Mouse (Mus musculus) liver, embryonic 11.5 days (tissue): ENCODE results near the gene Csnk2a1. TPM values are rescaled to one million over a fixed set of nuclear protein-coding genes. Genes with fewer than 3 reads are reported as not detected.
A peak's percentile ranks its signal among the peaks of the same experiment; 100 is the strongest.

Source experiments
- ATAC-seq: fragments of 200-750 bp; cut with Nextera tagmentation; replicated peaks from 2 replicates; pipeline ENCODE4 v1.8.0; 2017; ENCODE audit warnings: moderate number of reproducible peaks, mild to moderate bottlenecking, moderate TSS enrichment, moderate library complexity; ENCODE audit not compliant: low FRiP score
- DNase-seq: peaks from one replicate; pipeline ENCODE4 v3.0.0-alpha.2; 2017; ENCODE audit warnings: low spot score
- H3K27ac ChIP-seq: fragments of 300-500 bp; sonication (generic); 2 replicates; pipeline ENCODE4 v1.5.1; 2014; ENCODE audit warnings: mild to moderate bottlenecking, low read depth, low read length, control low read depth
- H3K27me3 ChIP-seq: fragments of 300-500 bp; sonication (generic); replicated peaks from 2 replicates; pipeline ENCODE4 v1.6.1; 2014; ENCODE audit warnings: low read length, mixed read lengths; ENCODE audit not compliant: control insufficient read depth, insufficient read depth
- H3K36me3 ChIP-seq: fragments of 300-500 bp; sonication (generic); 2 replicates; pipeline ENCODE4 v1.6.1; 2014; ENCODE audit warnings: mild to moderate bottlenecking, low read length, moderate library complexity, mixed read lengths; ENCODE audit not compliant: control insufficient read depth, insufficient read depth
- H3K4me1 ChIP-seq: fragments of 300-500 bp; sonication (generic); replicated peaks from 2 replicates; pipeline ENCODE4 v1.6.1; 2014; ENCODE audit warnings: low read length, mixed read lengths; ENCODE audit not compliant: control insufficient read depth, insufficient read depth
- H3K4me2 ChIP-seq: fragments of 300-500 bp; sonication (generic); 2 replicates; pipeline ENCODE4 v1.6.1; 2014; ENCODE audit warnings: mild to moderate bottlenecking, control low read depth, moderate library complexity
- H3K4me3 ChIP-seq: fragments of 300-500 bp; sonication (generic); 2 replicates; pipeline ENCODE4 v1.5.1; 2014; ENCODE audit warnings: low read depth, low read length, control low read depth
- H3K9ac ChIP-seq: fragments of 300-500 bp; sonication (generic); 2 replicates; pipeline ENCODE4 v1.6.1; 2014; ENCODE audit warnings: low read depth, low read length, control low read depth
- H3K9me3 ChIP-seq: fragments of 300-500 bp; sonication (generic); 2 replicates; pipeline ENCODE4 v1.6.1; 2016; ENCODE audit warnings: low read length, inconsistent platforms, mixed read lengths; ENCODE audit not compliant: control insufficient read depth
- WGBS: fragments of 180-500 bp; shearing (Covaris S2); extraction: QIAGEN DNeasy Blood & Tissue Kit; methylation state at CpG from one replicate; pipeline ENCODE4 v1.1.7; 2014; 5-methylcytosine and 5-hydroxymethylcytosine counted together
- polyA plus RNA-seq: library from polyadenylated mRNA; unstranded; fragments of >200 nt; fragmentation: Nextera tagmentation; extraction: Ambion mirVana; gene quantifications from 2 replicates; pipeline ENCODE4 v1.2.1, GENCODE M21; 2014

The Csnk2a1 gene
- polyA plus RNA-seq, 1 experiment from 2014 or later = 65.2 TPM

- peak; percentile 32 for DNase-seq
- Histone ChIP-seq H3K27me3 (no peaks in the 10 kb centered on the region), H3K4me3 (no peak overlapping the region), H3K9me3 (no peaks in the 10 kb centered on the region), H3K36me3 (no peaks in the 10 kb centered on the region), H3K27ac (no peak overlapping the region), H3K4me2 (no peak overlapping the region), H3K4me1 (peaks cover 12% of the 10 kb centered on the region), H3K9ac (no peak overlapping the region)
- WGBS = 65% methylated on average over 8 of the region's 8 CpGs
- no peak for ATAC-seq
Measured at GRCm38 (mm10) chr2:152223521-152224300, 2.9 kb upstream of the Csnk2a1 start.

- Histone ChIP-seq H3K27me3 (no peaks in the 10 kb centered on the region), H3K27ac (no peak overlapping the region), H3K4me1 (peaks cover 12% of the 10 kb centered on the region), H3K9ac (peak overlapping the region; percentile 46), H3K36me3 (no peaks in the 10 kb centered on the region; the same call in 1 of the 2 replicates), H3K4me2 (peak overlapping the region; percentile 58), H3K9me3 (no peaks in the 10 kb centered on the region), H3K4me3 (peak overlapping the region; percentile 79; the same call in 1 of the 2 replicates)
- DNase-seq (no peak), ATAC-seq (no peak)
- 76% methylated on average over 7 of the region's 7 CpGs for WGBS
Measured at GRCm38 (mm10) chr2:152225536-152225935, 1.1 kb upstream of the Csnk2a1 start.

GRCm38 (mm10) chr2:152227051-152227481, 427 bp downstream of the Csnk2a1 start:
- peak overlapping the region; percentile 89 for H3K27ac ChIP-seq
- H3K4me2 ChIP-seq = peak overlapping the region; percentile 87
- H3K4me1 ChIP-seq = peaks cover 12% of the 10 kb centered on the region
- H3K9ac ChIP-seq = peak overlapping the region; percentile 89
- H3K4me3 ChIP-seq = peak overlapping the region; percentile 79
- H3K36me3 ChIP-seq = no peaks in the 10 kb centered on the region; the same call in 1 of the 2 replicates
- no peaks in the 10 kb centered on the region for H3K9me3 ChIP-seq
- ATAC-seq = peak; percentile 71
- DNase-seq = peak; percentile 84
- no peaks in the 10 kb centered on the region for H3K27me3 ChIP-seq
- WGBS = under 1% methylated on average over 33 of the region's 38 CpGs

- no peaks in the 10 kb centered on the region for H3K27me3 ChIP-seq
- H3K27ac ChIP-seq = no peak overlapping the region
Measured at GRCm38 (mm10) chr2:152230046-152230445, 3.4 kb downstream of the Csnk2a1 start.

GRCm38 (mm10) chr2:152237926-152238325, 11.3 kb downstream of the Csnk2a1 start:
- DNase-seq (no peak), ATAC-seq (no peak)
- H3K4me3 ChIP-seq = no peak overlapping the region
- H3K4me1 ChIP-seq = no peaks in the 10 kb centered on the region
- H3K9ac ChIP-seq = no peak overlapping the region
- peaks cover 12% of the 10 kb centered on the region for H3K36me3 ChIP-seq
- no peaks in the 10 kb centered on the region for H3K9me3 ChIP-seq
- H3K27me3 ChIP-seq = no peaks in the 10 kb centered on the region
- WGBS = 90% methylated on average over 1 of the region's 1 CpGs
- no peak overlapping the region for H3K27ac ChIP-seq
- H3K4me2 ChIP-seq = no peak overlapping the region

More at GRCm38 (mm10) chr2:152230046-152230445, 3.4 kb downstream of the Csnk2a1 start:
- Histone ChIP-seq H3K4me3 (no peak overlapping the region), H3K4me2 (no peak overlapping the region), H3K9me3 (no peaks in the 10 kb centered on the region), H3K9ac (no peak overlapping the region), H3K4me1 (peaks cover 8% of the 10 kb centered on the region), H3K36me3 (no peaks in the 10 kb centered on the region; the same call in 1 of the 2 replicates)
- ATAC-seq (no peak), DNase-seq (no peak)

DNA sequence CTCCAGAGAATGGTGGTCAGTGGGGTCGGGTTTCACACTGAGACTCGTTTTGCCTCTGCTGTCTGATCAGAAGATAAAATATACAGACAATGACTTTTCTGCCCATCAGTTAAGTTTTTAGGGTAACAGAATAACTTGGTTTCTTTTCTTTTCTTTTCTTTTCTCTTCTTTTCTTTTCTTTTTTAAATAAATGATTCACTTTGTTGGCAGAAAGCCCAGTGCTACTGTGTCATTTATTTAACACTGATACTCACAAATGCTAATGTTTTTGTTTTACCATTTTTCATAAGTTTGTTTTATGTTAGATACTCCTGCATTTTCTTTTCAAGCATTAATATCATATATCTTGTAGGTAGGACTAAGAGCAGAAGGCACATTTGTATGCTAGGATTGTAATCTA, 13.9 kb downstream of the Csnk2a1 start:
- Histone ChIP-seq H3K9ac (no peak overlapping the region), H3K36me3 (peaks cover 12% of the 10 kb centered on the region), H3K4me1 (no peaks in the 10 kb centered on the region), H3K4me3 (no peak overlapping the region), H3K4me2 (no peak overlapping the region), H3K27me3 (no peaks in the 10 kb centered on the region), H3K9me3 (no peaks in the 10 kb centered on the region), H3K27ac (no peak overlapping the region)
- no peak for ATAC-seq
- DNase-seq = no peak
- WGBS = 42% methylated on average over 2 of the region's 2 CpGs

DNA sequence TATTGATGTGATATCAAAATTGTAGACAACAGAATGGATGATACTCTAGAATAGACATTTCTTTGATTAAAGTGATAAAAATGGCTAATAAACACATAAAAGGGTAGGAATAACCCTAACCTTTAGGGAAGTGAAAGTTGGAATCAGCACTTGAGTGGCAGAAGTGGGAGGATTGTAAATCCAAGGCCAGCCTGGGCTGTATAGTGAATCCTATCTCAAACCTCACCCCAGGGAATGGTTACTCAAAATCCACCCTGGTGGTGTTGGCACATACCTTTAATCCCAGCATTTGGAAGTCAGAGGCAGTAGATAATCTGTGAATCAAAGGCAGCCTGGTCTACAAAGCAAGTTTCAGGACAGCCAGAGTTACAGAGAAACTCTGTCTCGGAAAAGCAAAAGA, 20.6 kb downstream of the Csnk2a1 start:
- no peaks in the 10 kb centered on the region for H3K27me3 ChIP-seq

GRCm38 (mm10) chr2:152250511-152250910, 23.9 kb downstream of the Csnk2a1 start:
- WGBS = 80% methylated on average over 2 of the region's 4 CpGs
- DNase-seq = no peak
- ATAC-seq = no peak
- H3K4me3 ChIP-seq = no peak overlapping the region
- no peaks in the 10 kb centered on the region for H3K27me3 ChIP-seq
- H3K9ac ChIP-seq = no peak overlapping the region
- no peak overlapping the region for H3K27ac ChIP-seq
- H3K36me3 ChIP-seq = peaks cover 25% of the 10 kb centered on the region
- no peaks in the 10 kb centered on the region for H3K9me3 ChIP-seq
- H3K4me2 ChIP-seq = no peak overlapping the region
- H3K4me1 ChIP-seq = no peaks in the 10 kb centered on the region

More for the DNA sequence above, 20.6 kb downstream of the Csnk2a1 start:
- no peak overlapping the region for H3K9ac ChIP-seq
- DNase-seq = no peak
- H3K36me3 ChIP-seq = peaks cover 6% of the 10 kb centered on the region; the same call in 1 of the 2 replicates
- no peak overlapping the region for H3K4me3 ChIP-seq
- WGBS = 95% methylated on average over 1 of the region's 1 CpGs
- no peaks in the 10 kb centered on the region for H3K9me3 ChIP-seq
- no peak for ATAC-seq
- H3K4me2 ChIP-seq = no peak overlapping the region
- no peaks in the 10 kb centered on the region for H3K4me1 ChIP-seq
- no peak overlapping the region for H3K27ac ChIP-seq

- 87% methylated on average over 1 of the region's 1 CpGs for WGBS
- Histone ChIP-seq H3K4me3 (no peak overlapping the region), H3K9ac (no peak overlapping the region), H3K4me2 (no peak overlapping the region), H3K27me3 (no peaks in the 10 kb centered on the region), H3K36me3 (peaks cover 32% of the 10 kb centered on the region), H3K4me1 (no peaks in the 10 kb centered on the region), H3K27ac (no peak overlapping the region), H3K9me3 (no peaks in the 10 kb centered on the region)
- no peak for DNase-seq
- ATAC-seq = no peak
Measured at GRCm38 (mm10) chr2:152259739-152260138, 33.1 kb downstream of the Csnk2a1 start.
